Mouse (Mus musculus): ENCODE data around the gene Scd1. TPM values are rescaled to one million over a fixed set of nuclear protein-coding genes. Genes with fewer than 3 reads are reported as not detected.

Gene Scd1
- 107 TPM for polyA plus RNA-seq (2014; fragmentation: Illumina TruSeq; extraction: RNeasy Lipid Tissue Mini Kit (QIAGEN cat#74804))

DNA sequence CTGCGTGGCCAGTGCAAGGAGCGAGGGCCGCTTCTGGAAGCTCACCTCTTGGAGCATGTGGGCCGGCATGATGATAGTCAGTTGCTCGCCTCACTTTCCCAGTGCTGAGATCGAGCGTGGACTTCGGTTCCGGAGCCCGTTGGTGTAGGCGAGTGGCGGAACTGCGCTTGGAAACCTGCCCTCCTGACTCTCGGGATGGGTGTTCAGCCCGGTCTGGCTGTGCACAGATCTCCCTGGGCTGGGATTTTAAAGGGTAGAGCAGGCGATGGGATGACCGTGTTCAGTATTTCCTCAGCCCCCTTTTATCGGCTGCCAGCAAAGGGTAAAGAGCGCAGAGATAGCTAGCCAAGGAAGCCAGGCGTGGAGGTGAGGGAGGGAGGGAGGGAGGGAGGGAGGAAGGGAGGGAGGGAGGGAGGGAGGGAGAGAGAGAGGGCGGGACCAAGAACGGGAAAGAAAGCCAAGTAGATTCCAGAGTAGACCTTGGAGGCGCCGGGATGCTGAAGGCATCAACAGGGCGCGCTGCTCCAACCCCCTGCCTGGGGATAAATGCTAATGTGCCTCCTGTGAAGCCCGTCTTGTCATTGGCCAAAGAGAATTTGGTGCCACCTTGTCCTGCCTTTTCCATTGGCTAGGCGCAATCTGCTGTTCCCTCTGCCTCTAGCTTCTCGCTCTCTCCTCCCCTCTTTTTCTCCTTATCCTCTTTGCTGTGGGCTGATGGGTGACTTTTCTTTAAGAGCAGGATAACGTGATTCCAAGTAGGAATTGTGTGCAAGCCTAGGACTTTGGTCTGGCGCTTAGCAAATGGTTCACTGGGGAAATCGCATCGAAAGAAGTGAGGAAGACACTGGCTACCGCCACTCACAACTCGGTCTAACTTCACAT is at the start of gene Scd1:
Scd1 (minus strand) TSS at position 539 of the 882 bp plus-strand sequence.

Other genes with a start within 250 kb of the Scd1 start
- not detected for gene Pkd2l1, start 215.4 kb downstream of the Scd1 start, polyA plus RNA-seq (2014; fragmentation: Illumina TruSeq; extraction: RNeasy Lipid Tissue Mini Kit (QIAGEN cat#74804))
- gene Scd3, start 204.6 kb downstream of the Scd1 start, polyA plus RNA-seq (2014; fragmentation: Illumina TruSeq; extraction: RNeasy Lipid Tissue Mini Kit (QIAGEN cat#74804)): 1.3 TPM
- 628 TPM for gene Scd2, start 114.2 kb downstream of the Scd1 start, polyA plus RNA-seq (2014; fragmentation: Illumina TruSeq; extraction: RNeasy Lipid Tissue Mini Kit (QIAGEN cat#74804))
- 0.48 TPM for gene Scd4, start 74.8 kb downstream of the Scd1 start, polyA plus RNA-seq (2014; fragmentation: Illumina TruSeq; extraction: RNeasy Lipid Tissue Mini Kit (QIAGEN cat#74804))
- gene Wnt8b, start 85.6 kb upstream of the Scd1 start, polyA plus RNA-seq (2014; fragmentation: Illumina TruSeq; extraction: RNeasy Lipid Tissue Mini Kit (QIAGEN cat#74804)): not detected
- gene Sec31b, start 138.0 kb upstream of the Scd1 start, polyA plus RNA-seq (2014; fragmentation: Illumina TruSeq; extraction: RNeasy Lipid Tissue Mini Kit (QIAGEN cat#74804)): 0.14 TPM
- gene Gm20538, start 145.0 kb upstream of the Scd1 start, polyA plus RNA-seq (2014; fragmentation: Illumina TruSeq; extraction: RNeasy Lipid Tissue Mini Kit (QIAGEN cat#74804)): not detected
- gene Ndufb8, start 147.6 kb upstream of the Scd1 start, polyA plus RNA-seq (2014; fragmentation: Illumina TruSeq; extraction: RNeasy Lipid Tissue Mini Kit (QIAGEN cat#74804)): 33.0 TPM
- gene Hif1an, start 155.0 kb upstream of the Scd1 start, polyA plus RNA-seq (2014; fragmentation: Illumina TruSeq; extraction: RNeasy Lipid Tissue Mini Kit (QIAGEN cat#74804)): 14.4 TPM

All from ovary, adult 10 weeks (tissue).